Mouse (Mus musculus) gastrocnemius, postnatal 14 days (tissue): ENCODE results near the gene Sgcb. TPM values are rescaled to one million over a fixed set of nuclear protein-coding genes. Genes with fewer than 3 reads are reported as not detected.

Experiments used
- DNase-seq: peaks from one replicate; pipeline ENCODE4 v3.0.0; 2021; ENCODE audit warnings: mixed read lengths
- intact Hi-C: fragments of 180-260 bp; cut with DNase I; formaldehyde crosslinking; loops from one replicate; pipeline ENCODE4 v1.15.1; 2025; ENCODE audit warnings: low total_unique reads
- long read RNA-seq, 2 experiments: library from polyadenylated mRNA; stranded (forward); transcript quantifications; one replicate each; pipeline ENCODE4 v2.0.0; 2021
- total RNA-seq, 2 experiments: library from RNA; stranded (reverse); gene quantifications; 2 replicates each; pipeline ENCODE4 v1.2.3; 2021

Sgcb gene
- total RNA-seq: 10 to 100 TPM; 93.5 to 99.0 TPM
- long read RNA-seq, experiment 1, transcript Sgcb-201 (6 exons, 3,786 nt): major isoform, 143 of 169 reads
- long read RNA-seq, experiment 1, partial matches to known transcripts: 8 of 169 reads
- long read RNA-seq, experiment 1, other reads (novel, unspliced or antisense): 18 of 169 reads
- long read RNA-seq, experiment 2, transcript Sgcb-201 (6 exons, 3,786 nt): major isoform, 161 of 187 reads
- long read RNA-seq, experiment 2, partial matches to known transcripts: 14 of 187 reads
- long read RNA-seq, experiment 2, other reads (novel, unspliced or antisense): 12 of 187 reads

DNA sequence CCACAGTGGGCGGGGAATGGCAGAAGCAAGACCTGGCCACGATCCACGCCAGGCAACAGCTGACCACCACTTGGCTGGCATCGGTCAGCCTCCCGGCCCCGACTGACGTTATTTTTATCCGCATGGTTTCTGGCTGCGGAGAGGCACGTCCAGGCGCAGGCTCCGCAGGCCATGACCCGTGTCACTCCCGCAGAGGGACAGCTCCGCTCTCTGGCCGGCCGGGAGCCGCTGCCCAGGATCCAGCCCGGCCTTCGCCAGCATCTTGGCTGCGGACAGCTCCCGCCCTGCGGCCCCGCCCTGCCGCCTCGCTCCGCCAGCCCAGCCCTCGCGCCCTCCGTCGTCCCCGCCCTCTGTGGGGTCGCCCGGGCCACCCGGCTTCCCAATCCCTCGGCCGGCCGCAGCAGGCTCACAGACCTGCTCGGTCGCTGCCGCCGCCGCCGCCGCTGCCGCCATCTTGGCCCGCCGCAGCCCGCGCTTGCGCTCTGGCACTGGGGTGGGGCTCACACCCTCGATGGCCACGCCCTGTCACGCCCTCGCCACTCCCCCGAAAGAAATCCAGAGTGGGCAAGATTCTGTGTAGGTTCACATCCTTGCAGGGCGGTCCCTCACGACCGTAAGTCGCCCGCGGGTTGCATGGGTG is at the start of gene Sgcb:
Gene Sgcb (minus strand): TSS at position 530 of the 640 bp plus-strand sequence.
- intact Hi-C loops: no loop called here
- DNase-seq: peak; percentile 88

DNA sequence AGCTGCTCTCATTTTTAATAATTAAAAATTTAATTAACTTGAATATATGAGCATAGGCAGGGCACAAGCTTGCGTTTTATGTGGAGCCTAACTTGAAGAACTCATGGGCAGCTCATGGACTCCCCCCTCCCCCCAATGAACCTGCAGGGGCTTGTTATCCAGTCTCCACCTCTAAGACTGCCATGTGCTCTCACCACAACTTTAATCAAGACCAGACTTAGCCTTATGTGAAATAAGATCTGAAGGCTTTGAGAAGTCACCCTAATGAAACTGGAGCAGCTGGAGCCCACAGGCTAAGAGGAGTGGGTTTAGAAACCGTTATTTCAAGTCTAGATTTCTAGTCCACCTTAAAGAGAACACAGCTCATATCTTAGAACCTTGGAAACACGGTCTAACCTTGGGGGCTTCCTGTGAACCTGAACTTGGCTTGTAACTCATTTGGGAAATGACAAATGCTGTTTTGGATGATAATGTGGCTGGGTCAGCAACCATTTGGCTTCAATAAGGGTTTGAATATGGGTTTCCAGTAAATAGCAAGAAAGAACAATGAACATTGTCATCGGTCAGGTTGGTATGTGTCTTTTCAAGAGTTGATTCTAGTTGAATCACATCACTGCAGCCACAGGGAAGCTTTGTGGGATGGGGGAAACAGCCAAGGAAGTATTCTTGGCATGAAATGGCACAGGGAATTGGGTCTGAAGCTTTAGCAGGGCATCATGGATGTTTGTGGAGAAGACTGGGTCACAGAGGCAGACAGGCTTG is 46.8 kb upstream of the Sgcb start:
- intact Hi-C loops: no loop called here
- DNase-seq: no peak

DNA sequence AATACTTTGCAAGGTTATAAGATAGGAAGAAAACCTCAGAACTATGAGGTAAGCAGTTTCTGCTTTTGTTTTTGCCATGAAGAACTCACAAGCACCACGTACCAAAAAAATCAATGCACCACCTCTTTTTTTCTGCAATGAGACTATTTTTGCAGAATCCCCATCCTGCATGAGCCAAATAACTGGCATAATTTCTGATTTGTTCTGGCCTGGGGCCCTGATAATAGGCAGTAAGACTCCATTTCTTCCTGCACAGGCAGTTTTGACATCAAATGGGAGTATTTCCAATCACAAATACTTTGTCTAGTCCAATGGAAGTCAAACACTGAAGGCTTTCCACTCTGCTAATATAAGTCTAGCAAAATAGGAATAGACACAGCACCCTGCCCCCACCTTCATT is 46.2 kb upstream of the Sgcb start:
- no peak for DNase-seq
- intact Hi-C loops: no loop called here

DNA sequence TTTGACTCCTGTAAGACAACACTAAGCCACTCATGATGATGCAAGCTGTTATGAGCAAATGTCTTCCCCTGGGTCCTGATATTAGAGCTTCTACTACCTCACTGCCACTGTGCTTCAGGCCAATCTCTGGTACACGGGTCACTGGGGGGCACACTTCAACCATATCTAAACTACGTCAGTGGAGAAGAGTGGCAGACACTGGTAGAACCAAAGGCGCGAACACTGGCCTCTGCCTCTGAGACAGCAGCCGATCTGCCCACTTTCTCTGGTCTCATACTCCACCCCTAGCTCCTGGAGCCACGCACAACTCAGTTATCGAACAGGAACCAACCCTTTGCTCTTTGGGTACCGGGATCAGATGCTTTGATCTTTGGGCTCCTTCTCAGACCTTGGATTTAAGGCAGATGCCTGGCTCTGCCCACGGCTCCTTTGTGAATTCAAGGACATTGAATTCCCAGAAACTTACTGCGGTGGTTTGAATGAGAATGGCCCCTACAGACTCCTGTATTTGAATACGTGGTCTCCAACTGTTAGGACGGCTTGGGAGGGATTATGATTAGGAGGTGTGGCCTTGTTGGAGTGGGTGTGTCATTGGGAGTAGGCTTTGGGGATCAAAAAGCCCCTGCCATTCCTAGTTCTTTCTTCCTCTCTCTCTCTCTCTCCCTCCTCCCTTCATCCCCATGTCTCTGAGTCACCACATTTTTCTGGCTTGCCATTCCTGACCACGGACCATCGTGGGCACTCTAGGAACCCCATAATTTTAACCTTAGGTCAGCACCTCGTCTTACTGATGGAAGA is 44.3 kb upstream of the Sgcb start:
- DNase-seq: no peak
- intact Hi-C loops: no loop called here

DNA sequence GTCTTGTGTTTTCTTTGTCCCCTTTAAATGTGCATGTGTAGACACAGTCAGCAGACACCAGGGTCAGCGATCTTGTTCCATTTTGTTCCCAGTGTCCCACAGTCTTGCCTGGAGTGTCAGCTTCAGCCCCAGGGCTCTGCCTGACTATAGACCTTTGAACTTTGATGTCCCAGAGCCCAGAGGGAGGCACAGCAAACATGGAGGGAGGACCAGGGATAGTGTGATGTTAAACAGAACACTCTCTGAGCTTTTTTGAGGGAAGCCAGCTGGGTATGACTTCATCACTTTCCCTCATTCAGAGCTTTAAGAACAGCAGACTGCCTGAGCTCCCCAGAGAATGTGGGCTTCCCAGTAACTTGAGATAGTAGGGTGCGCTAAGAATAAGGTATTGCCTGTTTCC is 42.6 kb upstream of the Sgcb start:
- intact Hi-C loops: no loop called here
- DNase-seq: no peak

DNA sequence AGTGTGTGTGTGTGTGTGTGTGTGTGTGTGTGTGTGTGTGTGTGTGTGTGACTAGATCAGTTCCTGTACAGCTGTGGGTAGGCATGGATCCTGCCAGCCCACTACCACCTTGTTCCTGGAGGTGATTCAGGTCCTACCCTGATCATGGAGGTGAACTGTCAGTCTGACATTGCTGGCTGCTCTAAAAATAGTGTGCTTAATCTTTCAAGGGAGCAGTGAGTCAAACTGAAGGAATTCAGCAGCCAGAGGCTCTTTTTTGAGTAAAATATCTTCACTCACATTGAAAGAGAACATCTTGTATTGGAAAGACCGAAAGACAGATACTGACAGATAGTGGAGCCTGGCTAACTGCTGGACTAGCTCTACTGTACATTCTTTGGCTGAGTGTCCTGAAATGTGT is 41.0 kb upstream of the Sgcb start:
- no peak for DNase-seq
- intact Hi-C loops: loop anchor here (5.0 kb wide), 1 partner anchor 589 kb away; no protein-coding TSS in a partner anchor

DNA sequence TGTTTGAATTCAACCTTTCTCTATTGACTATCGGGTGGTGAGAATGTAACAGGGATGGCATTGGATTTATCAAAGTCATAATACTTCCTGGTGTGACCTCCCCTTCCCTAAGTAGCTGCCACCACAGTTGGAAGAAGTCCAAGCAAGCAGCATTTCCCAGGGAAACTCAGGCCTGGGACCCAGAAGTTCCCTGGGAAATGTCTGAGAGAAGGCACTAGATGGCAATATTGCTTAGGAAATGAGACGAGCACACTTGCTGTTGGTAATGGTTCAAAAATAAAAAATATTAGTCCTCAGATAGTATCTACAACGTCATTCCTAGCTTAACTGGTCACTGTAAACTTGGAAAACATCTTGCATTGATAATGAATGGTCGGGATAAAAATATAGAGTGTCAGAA is 38.6 kb upstream of the Sgcb start:
- peak; percentile 12 for DNase-seq
- intact Hi-C loops: loop anchor here (5.0 kb wide), 1 partner anchor 591 kb away; no protein-coding TSS in a partner anchor

DNA sequence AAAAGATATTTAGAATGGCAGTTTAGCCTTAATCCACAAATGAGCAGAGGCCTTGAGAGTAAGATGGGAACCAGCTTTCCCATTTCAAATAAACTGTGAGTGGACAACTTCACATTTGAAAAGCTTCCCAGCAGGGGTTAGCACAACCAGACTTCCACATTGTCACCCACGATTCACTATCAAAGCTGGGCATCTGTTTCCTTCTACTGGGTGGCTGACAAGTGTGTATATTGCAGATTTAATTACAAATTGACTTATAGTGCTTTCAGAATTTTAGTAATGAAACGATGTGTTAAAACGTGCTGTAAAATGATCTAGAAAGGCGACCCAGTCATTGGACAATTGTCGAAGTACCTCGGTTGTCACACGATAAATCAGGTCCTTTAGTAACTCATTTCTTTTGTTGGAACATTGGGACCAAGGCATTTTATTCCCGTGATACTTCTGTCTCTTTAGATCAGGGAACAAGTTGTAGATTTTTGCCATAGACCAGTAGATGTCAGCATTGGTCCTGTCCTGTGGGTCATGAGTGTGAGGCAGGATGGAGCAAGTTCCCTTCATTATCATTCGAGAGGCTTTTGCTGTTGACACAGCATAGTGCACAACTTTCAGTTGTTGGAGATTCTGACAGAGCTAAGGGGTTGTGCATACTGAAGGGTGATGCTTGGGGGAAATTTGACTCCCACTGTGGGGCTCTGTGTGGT is 36.3 kb upstream of the Sgcb start:
- intact Hi-C loops: no loop called here
- no peak for DNase-seq

DNA sequence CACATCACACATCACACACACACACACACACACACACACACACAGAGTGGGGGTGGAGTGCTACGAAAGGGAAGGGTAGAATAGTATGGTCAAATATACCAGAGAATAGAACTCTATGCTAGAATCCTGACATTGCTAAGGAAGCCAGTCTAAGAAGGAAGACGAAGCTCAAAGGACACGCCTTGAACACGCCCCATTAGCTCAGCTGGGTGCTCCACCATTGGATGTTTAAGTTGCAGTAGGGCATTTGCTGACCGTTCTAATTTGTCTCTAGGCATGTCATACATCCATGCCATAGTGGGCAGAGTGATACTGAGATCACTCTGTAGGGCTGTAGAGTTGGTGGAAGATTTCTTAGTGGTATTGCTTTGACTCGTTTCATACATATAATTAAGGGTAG is 35.6 kb upstream of the Sgcb start:
- no peak for DNase-seq
- intact Hi-C loops: no loop called here

DNA sequence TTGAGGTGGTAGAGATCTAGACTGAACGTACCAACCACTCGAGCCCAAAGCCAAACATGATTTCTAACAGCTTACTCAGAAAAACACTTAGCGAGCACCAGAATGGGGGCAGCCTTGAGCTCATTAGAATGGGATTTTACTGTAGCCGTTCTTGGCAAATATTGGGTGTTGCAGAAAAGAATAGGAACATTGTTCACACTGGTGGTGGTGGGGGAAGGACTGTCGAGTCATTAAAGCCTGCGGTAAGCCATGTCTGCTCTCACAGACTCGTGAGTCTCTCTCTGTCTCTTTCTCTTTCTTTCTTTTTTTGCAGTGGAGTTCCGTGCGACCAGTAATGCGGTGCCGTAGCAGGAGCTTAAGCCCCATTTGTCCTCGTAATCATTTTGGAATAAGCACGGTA is 29.0 kb upstream of the Sgcb start:
- no peak for DNase-seq
- intact Hi-C loops: no loop called here

DNA sequence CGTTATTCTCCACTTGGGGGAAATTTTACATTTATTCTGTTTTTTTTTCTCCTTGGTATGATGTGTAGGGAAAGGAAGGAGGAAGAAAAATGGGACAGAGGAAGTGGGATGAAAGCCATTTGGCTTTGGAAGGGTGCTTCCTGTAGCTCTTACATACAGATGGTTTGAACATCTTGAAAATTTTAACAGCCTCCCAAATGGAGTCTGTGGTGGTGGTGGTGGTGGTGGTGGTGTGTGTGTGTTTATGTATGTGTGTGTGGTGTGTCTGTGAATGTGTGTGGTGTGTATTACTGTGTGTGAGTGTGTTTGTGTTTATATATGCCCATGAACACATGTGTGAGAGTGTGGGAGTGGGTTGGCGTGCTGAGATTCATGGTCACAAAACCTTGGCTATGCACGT is 28.0 kb upstream of the Sgcb start:
- intact Hi-C loops: no loop called here
- DNase-seq: no peak

DNA sequence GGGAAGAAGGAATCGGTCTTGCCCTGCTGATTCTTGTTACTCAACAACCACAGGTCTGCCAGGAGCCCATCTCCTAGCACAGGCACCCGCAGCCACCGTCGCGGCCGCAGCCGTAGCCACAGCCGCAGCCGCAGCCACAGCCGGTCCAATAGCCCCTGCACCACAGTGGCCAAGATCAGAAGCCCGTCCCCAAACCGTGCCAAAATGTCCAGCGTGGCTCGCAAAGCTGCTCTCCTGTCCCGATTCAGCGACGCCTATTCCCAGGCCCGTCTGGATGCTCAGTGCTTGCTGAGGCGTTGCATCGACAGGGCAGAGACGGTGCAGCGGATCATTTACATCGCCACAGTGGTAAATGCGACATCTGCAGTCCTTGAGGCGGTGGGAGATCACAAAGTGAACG is 21.8 kb upstream of the Sgcb start:
- DNase-seq: no peak
- intact Hi-C loops: no loop called here

DNA sequence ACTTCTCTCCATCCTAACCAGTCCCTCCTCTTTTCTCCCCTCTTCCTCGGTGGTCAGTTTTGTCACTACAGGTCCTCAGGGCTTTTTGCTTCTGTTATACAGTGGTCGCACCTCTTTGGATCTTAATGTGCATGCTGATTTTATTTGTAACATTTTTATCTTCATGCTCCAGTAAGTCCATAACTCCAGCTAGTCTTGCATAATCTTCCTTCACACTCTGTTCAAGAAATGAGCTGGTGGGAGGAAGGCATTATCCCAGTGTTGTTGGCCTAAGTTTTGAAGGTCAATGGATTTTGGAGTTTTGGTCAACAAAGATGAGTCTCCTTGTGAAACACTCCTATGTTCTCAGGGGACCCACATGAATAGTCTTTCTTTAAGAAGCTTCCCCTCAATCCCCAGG is 20.3 kb upstream of the Sgcb start:
- DNase-seq: no peak
- intact Hi-C loops: no loop called here

DNA sequence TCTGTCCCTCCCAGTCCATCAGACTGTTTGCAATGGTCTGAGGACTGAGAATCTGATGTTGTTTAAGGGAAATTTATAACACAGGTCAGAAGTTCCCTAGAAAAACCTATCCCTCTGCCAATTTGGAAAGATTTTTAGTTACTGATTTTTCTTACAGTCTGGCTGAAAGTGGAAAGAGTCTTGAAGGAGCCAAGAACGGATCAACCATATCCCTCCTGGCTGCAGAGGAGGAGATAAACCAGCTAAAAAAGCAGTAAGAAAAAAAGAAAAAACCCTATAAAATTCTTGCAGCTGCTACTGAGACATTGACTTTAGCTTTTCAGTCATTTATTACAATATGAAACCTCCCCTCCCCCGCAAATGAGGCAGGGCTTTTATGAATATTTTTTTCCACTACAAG is 19.1 kb upstream of the Sgcb start:
- intact Hi-C loops: no loop called here
- no peak for DNase-seq

DNA sequence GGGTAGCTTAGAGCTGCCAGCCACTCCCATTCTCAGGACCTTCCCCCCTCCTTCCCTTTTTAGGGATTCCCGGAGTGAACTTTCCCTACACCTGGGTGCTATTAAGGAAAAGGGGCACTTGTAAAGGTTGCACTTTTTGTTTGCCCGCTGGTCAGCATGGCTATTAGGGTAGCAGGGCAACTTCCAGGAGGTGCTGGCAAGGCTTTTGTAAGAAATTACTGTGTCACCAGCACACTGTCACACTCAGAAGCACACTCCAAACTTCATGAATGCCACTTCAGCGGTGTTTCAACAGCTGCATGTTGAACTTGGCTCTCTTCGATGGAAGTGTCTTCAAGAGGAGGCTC is 4.2 kb upstream of the Sgcb start:
- no peak for DNase-seq
- intact Hi-C loops: no loop called here

DNA sequence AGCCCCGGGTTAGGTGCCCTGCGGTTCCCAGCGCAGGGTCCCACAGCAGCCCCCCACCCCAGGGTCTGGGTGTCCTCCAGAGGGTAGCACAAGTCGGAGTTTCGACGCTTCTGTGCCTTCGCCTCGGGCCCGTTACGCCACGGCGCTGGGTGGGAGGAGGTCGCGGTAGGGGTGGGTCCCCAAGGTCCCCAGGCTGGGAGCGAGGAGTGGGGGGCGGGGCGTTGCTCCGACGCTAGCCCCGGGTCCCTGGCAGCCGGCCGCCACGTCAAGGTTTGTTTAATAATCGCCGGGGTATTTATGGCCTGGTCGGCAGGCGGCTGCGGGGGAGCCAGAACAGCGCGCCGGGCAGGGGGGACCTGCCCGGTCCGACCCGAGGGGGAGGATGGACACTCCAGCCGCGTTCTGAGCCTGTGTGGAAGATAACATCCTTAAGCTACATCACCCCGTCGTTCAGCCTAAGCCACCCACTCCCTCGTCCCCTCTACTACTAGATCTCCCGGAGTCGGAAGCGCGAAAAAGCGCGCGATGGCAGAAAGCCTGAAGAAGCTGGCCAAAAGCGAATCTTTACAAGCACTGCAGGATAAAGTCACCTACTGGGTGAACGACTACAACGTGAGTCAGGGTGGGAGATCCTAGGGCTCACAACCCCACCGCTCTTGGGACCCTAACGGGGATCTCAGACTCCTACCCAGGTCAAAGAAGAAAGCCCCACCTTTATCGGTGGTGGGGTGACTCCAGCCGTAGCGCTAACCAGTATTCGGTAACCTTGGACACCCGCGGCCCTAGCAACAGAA is 3.7 kb upstream of the Sgcb start, which contains the start of gene Spata18:
Gene Spata18 (plus strand): TSS at position 319 of the 794 bp plus-strand sequence.
- peak; percentile 32 for DNase-seq
- intact Hi-C loops: no loop called here

DNA sequence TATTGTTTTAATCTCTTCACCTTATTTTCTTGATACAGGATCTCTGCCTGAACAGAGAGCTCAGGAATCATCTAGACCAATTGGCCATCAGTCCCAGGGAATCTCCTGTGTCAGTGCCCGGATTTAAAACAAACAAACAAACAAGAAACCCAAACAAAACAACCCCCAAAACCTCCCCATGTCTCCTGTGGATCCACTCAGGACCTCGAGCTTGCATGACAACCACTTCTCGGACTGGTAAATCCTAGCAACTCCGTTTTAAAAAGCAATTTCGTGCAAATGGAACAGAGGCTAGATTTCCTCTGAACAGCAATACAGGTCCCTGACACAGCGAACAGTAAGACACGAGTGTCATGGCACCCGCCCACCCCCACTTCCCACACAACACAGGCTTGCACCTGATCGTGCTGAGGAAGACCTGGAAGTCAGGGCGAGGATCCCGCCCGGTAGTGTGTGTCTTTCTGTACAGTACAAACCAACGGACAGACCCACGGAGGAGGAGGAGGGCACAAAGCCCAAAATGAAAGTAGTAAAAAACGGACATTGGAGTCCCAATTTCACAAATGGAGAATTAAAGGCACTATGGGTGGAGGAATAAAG is 2.9 kb upstream of the Sgcb start:
- no peak for DNase-seq
- intact Hi-C loops: no loop called here

DNA sequence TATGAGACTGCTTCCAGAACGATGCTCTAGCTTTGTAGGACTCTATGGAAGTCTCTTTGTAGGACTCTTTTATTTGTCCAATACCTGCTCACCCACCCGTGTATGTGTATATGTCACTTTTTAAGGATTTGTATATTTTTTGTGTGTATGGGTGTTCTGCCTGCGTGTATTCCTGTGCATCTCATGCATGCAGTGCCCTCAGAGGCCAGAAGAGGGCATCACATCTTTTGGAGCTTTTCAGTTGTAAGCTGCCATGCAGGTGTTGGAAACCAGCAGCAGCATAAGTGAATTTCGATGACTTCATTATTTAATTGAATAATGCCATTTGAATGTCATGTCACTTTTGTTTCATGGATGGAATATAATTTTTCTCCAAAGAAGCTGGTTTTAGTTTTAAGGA is 5.5 kb downstream of the Sgcb start:
- no peak for DNase-seq
- intact Hi-C loops: no loop called here
